Mouse (Mus musculus) heart, adult 2 months (tissue): ENCODE data around the gene Tnfrsf12a.

Experiments
- CTCF ChIP-seq: fragments of 200-600 bp; IDR thresholded peaks from 2 replicates; pipeline ENCODE4 v1.8.1; 2022; ENCODE audit warnings: antibody characterized with exemption, mild to moderate bottlenecking, moderate library complexity
- POLR2A ChIP-seq: fragments of 200-500 bp; IDR thresholded peaks from 2 replicates; pipeline ENCODE4 v1.6.1; 2011; ENCODE audit warnings: mild to moderate bottlenecking, low read depth, low read length, control low read depth; ENCODE audit not compliant: insufficient read depth

GRCm38 (mm10) chr17:23644613-23645495, 32.4 kb downstream of the Tnfrsf12a start, which contains the start of gene Mmp25:
- TF ChIP-seq POLR2A, result no peak
- no peak for TF ChIP-seq CTCF
